ENCODE assay signal across 8 mouse cellular contexts in the genomic region with DNA sequence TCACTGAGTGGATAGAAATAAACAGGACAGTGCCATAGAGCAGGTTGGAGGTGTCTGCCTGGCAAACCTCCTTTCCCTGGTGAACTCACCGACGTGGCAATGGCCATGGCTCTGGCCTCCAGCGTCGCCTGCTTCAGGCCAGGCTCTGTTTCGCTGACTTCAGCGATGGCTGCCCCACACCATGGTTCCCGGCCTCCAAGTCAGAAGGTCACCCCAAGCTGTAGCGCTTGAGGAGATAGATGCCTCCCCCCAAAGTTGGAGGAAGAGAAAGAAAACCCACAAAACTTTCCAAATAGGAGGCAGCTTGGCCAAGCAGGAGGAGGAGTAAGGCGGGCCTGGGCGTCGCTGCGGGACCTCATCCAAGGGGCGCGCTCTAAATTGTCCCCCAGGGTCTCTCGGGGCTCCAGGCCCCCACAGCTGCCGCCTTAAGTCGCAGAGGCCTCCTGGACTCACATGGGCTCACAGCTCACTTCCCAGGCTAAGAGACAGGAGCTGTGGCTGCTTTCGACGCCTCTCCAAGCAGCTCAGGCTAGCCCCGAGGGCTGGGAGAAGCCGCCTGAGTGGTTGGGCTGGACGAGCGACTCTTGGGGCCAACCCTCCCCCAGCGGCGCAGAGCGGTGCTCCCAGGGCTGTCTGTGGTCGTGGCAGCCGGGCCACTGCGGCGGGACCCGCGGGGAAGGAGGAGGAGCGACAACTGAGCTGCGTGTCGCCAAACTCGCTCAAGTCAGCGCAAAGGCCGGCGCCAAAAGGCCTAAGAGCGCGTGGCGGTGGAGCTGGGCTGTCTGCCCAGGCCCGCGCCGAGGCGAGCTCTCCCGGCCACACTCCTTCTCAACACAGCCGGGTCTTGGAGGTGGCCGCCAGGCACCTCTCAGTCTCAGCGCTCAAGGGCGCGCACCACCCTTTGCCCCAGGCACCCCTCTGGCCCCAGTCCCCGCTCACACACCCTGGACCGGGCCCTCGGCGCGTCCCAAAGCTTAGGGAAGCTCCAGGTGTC. TPM values are rescaled to one million over a fixed set of nuclear protein-coding genes. Genes with fewer than 3 reads are reported as not detected.
A peak's percentile ranks its signal among the peaks of the same experiment; 100 is the strongest.
DNase-seq lines count a peak whose midpoint lies in the region; ATAC-seq and TF ChIP-seq lines count a peak whose summit lies in the region.

TSS of gene Efs (minus strand) at position 778 of the 994 bp plus-strand sequence.

- TF ChIP-seq POLR2A in cortical plate, adult 2 months (IDR thresholded peaks at IDR 0.05; ENCODE audit: extremely low read depth, insufficient read depth, low read length), result no peak

- H3K36me3 ChIP-seq in hindbrain, embryonic 16.5 days (ENCODE audit: control insufficient read depth, insufficient read depth, low read length), result peaks cover 5% of the 10 kb centered on the region
- H3K36me3 ChIP-seq in limb, embryonic 13.5 days, result peaks cover 21% of the 10 kb centered on the region
- no peaks in the 10 kb centered on the region; the same call in 1 of the 2 replicates for H3K36me3 ChIP-seq in midbrain, embryonic 15.5 days (replicated peaks)

- no peaks in the 10 kb centered on the region for H3K27me3 ChIP-seq in hindbrain, embryonic 16.5 days (replicated peaks; ENCODE audit: control insufficient read depth, insufficient read depth, low read length)
- H3K27me3 ChIP-seq in limb, embryonic 13.5 days, result no peaks in the 10 kb centered on the region
- H3K27me3 ChIP-seq in midbrain, embryonic 15.5 days (replicated peaks), result no peaks in the 10 kb centered on the region

- peak within 1 kb of the TSS; percentile 78 for H3K9ac ChIP-seq in hindbrain, embryonic 16.5 days (ENCODE audit: low read depth, low read length)
- peak within 1 kb of the TSS; percentile 97 for H3K9ac ChIP-seq in limb, embryonic 13.5 days
- peak within 1 kb of the TSS; percentile 64 for H3K9ac ChIP-seq in midbrain, embryonic 15.5 days

- TF ChIP-seq CTCF in cortical plate, adult 2 months (IDR thresholded peaks at IDR 0.05; ENCODE audit: extremely low read depth, insufficient read depth, low read length), result no peak

- ATAC-seq in hindbrain, embryonic 16.5 days, result peak; percentile 73
- ATAC-seq in limb, embryonic 13.5 days (ENCODE audit: low FRiP score, low read depth), result peak; percentile 57
- ATAC-seq in midbrain, embryonic 15.5 days (replicated peaks), result peak; percentile 65

- peak within 1 kb of the TSS; percentile 96 for H3K4me2 ChIP-seq in hindbrain, embryonic 16.5 days (ENCODE audit: low read length)
- peak within 1 kb of the TSS; percentile 88 for H3K4me2 ChIP-seq in limb, embryonic 13.5 days (replicated peaks)
- peak within 1 kb of the TSS; percentile 85 for H3K4me2 ChIP-seq in midbrain, embryonic 15.5 days

- 2% methylated on average over 52 of the region's 57 CpGs for WGBS in hindbrain, embryonic 16.5 days
- under 1% methylated on average over 57 of the region's 57 CpGs for WGBS in limb, embryonic 13.5 days
- 2% methylated on average over 57 of the region's 57 CpGs for WGBS in midbrain, embryonic 15.5 days

- H3K4me1 ChIP-seq in cortical plate, adult 2 months (ENCODE audit: control insufficient read depth, insufficient read depth, low read length), result no peaks in the 10 kb centered on the region
- peaks cover 19% of the 10 kb centered on the region for H3K4me1 ChIP-seq in hindbrain, embryonic 16.5 days (ENCODE audit: control insufficient read depth, insufficient read depth, low read depth, low read length)
- H3K4me1 ChIP-seq in limb, embryonic 13.5 days, result peaks cover 47% of the 10 kb centered on the region
- peaks cover 41% of the 10 kb centered on the region for H3K4me1 ChIP-seq in midbrain, embryonic 15.5 days

- H3K9me3 ChIP-seq in hindbrain, embryonic 16.5 days (ENCODE audit: control insufficient read depth, low read length), result peaks cover 12% of the 10 kb centered on the region
- peaks cover 22% of the 10 kb centered on the region for H3K9me3 ChIP-seq in limb, embryonic 13.5 days
- H3K9me3 ChIP-seq in midbrain, embryonic 15.5 days, result no peaks in the 10 kb centered on the region

- DNase-seq in adrenal gland, postnatal 36 days, result peak; percentile 51 to 62
- peak; percentile 76 for DNase-seq in gastrocnemius, postnatal 10 days
- DNase-seq in testis, postnatal 14 days (ENCODE audit: low spot score), result peak; percentile 47
- DNase-seq in thymus, postnatal 4 days, result no peak

- peak within 1 kb of the TSS; percentile 75; the same call in 1 of the 2 replicates for H3K27ac ChIP-seq in cortical plate, adult 2 months (ENCODE audit: insufficient read depth, low read length)
- H3K27ac ChIP-seq in hindbrain, embryonic 16.5 days (ENCODE audit: low read depth, low read length), result peak within 1 kb of the TSS; percentile 92
- H3K27ac ChIP-seq in limb, embryonic 13.5 days, result peak within 1 kb of the TSS; percentile 100
- H3K27ac ChIP-seq in midbrain, embryonic 15.5 days, result peak within 1 kb of the TSS; percentile 85

- peak within 1 kb of the TSS; percentile 56 for H3K4me3 ChIP-seq in cortical plate, adult 2 months (ENCODE audit: insufficient read depth, low read length)
- peak within 1 kb of the TSS; percentile 48 for H3K4me3 ChIP-seq in hindbrain, embryonic 16.5 days (ENCODE audit: low read length)
- H3K4me3 ChIP-seq in limb, embryonic 13.5 days, result peak within 1 kb of the TSS; percentile 67
- peak within 1 kb of the TSS; percentile 51 for H3K4me3 ChIP-seq in midbrain, embryonic 15.5 days

RNA-seq across cellular contexts. Expression of gene Efs, which starts in this region (rescaled TPM):
- 1 to 10 TPM; 2.5 to 3.0 TPM for total RNA-seq in adrenal gland, postnatal 36 days (2021)
- 7.5 and 8.2 TPM in 2 replicates for polyA plus RNA-seq in cortical plate, adult 2 months (2012; rRNA removed)
- total RNA-seq in gastrocnemius, postnatal 10 days (2021), result 10 to 100 TPM; 12.6 to 16.0 TPM
- 14.2 and 15.5 TPM in 2 replicates for polyA plus RNA-seq in hindbrain, embryonic 16.5 days (2015; fragmentation: Nextera tagmentation; extraction: Ambion mirVana)
- polyA plus RNA-seq in limb, embryonic 13.5 days (2015; fragmentation: Nextera tagmentation; extraction: Ambion mirVana), result 46.7 and 50.4 TPM in 2 replicates
- polyA plus RNA-seq in midbrain, embryonic 15.5 days (2015; fragmentation: Nextera tagmentation; extraction: Ambion mirVana), result 15.0 and 16.9 TPM in 2 replicates
